Mouse (Mus musculus): ENCODE measurements around the gene Ifrd2.

Ifrd2 gene

GRCm38 (mm10) chr9:107598385-107598784 is 10.9 kb downstream of the Ifrd2 start:
- DNase-seq (ENCODE audit: low spot score in 2 of 2), result no peak

GRCm38 (mm10) chr9:107599433-107599832 is 12.0 kb downstream of the Ifrd2 start:
- DNase-seq (ENCODE audit: low spot score in 2 of 2), result no peak

- DNase-seq (ENCODE audit: low spot score in 2 of 2), result no peak
Observed at GRCm38 (mm10) chr9:107599842-107600241, 12.4 kb downstream of the Ifrd2 start.

- no peak for DNase-seq (ENCODE audit: low spot score in 2 of 2)
Observed at GRCm38 (mm10) chr9:107600745-107601144, 13.3 kb downstream of the Ifrd2 start.

- DNase-seq (ENCODE audit: low spot score in 2 of 2), result no peak
Observed at GRCm38 (mm10) chr9:107601275-107601674, 13.8 kb downstream of the Ifrd2 start.

GRCm38 (mm10) chr9:107602068-107602648 is 14.7 kb downstream of the Ifrd2 start:
- peak; percentile 85 to 96 for DNase-seq (ENCODE audit: low spot score in 2 of 2)

GRCm38 (mm10) chr9:107603251-107603650 is 15.8 kb downstream of the Ifrd2 start:
- DNase-seq (ENCODE audit: low spot score in 2 of 2), result no peak

GRCm38 (mm10) chr9:107605041-107605661 is 17.7 kb downstream of the Ifrd2 start:
- DNase-seq (ENCODE audit: low spot score in 2 of 2), result no peak

GRCm38 (mm10) chr9:107606591-107606990 is 19.1 kb downstream of the Ifrd2 start:
- no peak for DNase-seq (ENCODE audit: low spot score in 2 of 2)

- no peak for DNase-seq (ENCODE audit: low spot score in 2 of 2)
Observed at GRCm38 (mm10) chr9:107607036-107607435, 19.6 kb downstream of the Ifrd2 start.

GRCm38 (mm10) chr9:107607653-107608245 is 20.3 kb downstream of the Ifrd2 start:
- no peak for DNase-seq (ENCODE audit: low spot score in 2 of 2)

- DNase-seq (ENCODE audit: low spot score in 2 of 2), result no peak
Observed at GRCm38 (mm10) chr9:107608741-107609432, 21.4 kb downstream of the Ifrd2 start, which contains the start of gene Sema3b. Sema3b (minus strand) TSS chr9:107609229.

GRCm38 (mm10) chr9:107609433-107609830 is 22.0 kb downstream of the Ifrd2 start:
- no peak for DNase-seq (ENCODE audit: low spot score in 2 of 2)

GRCm38 (mm10) chr9:107611456-107612190 is 24.2 kb downstream of the Ifrd2 start:
- no peak for DNase-seq (ENCODE audit: low spot score in 2 of 2)

GRCm38 (mm10) chr9:107612191-107612944 is 24.9 kb downstream of the Ifrd2 start:
- DNase-seq (ENCODE audit: low spot score in 2 of 2), result peak; percentile 97 to 99

- no peak for DNase-seq (ENCODE audit: low spot score in 2 of 2)
Observed at GRCm38 (mm10) chr9:107612945-107613569, 25.6 kb downstream of the Ifrd2 start.

- no peak for DNase-seq (ENCODE audit: low spot score in 2 of 2)
Observed at GRCm38 (mm10) chr9:107615035-107615434, 27.6 kb downstream of the Ifrd2 start.

GRCm38 (mm10) chr9:107617461-107617860 is 30.0 kb downstream of the Ifrd2 start:
- DNase-seq (ENCODE audit: low spot score in 2 of 2), result no peak

- no peak for DNase-seq (ENCODE audit: low spot score in 2 of 2)
Observed at GRCm38 (mm10) chr9:107618098-107618497, 30.7 kb downstream of the Ifrd2 start.

GRCm38 (mm10) chr9:107618778-107619545 is 31.5 kb downstream of the Ifrd2 start:
- DNase-seq (ENCODE audit: low spot score in 2 of 2), result no peak

Data from urinary bladder, postnatal 4 days (tissue).